Mouse (Mus musculus) frontal cortex, postnatal 10 days (tissue): ENCODE results near the gene Tbc1d12.

Experiments
- DNase-seq, 2 experiments: peaks; one replicate each; pipeline ENCODE4 v3.0.0; 2022; ENCODE audit warnings: low spot score in 2 of 2, mixed read lengths in 1 of 2

Gene Tbc1d12

DNA sequence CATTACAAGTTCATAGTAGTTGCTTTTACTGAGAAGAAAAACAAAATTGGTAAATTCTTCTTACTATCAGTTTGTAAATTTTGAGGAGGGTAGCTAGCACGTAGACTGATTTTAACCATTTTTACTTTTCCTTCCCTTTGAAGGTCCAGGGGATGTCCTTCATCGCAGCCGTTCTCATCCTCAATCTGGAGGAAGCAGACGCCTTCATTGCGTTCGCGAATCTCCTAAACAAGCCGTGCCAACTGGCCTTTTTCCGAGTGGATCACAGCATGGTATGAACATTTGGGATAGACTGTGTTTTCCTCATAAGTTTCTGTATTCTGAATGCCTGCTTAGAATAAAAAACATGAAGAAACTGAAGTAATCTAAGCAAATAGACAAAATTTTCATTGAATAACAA lies 77.4 kb downstream of the Tbc1d12 start:
- DNase-seq, result no peak

DNA sequence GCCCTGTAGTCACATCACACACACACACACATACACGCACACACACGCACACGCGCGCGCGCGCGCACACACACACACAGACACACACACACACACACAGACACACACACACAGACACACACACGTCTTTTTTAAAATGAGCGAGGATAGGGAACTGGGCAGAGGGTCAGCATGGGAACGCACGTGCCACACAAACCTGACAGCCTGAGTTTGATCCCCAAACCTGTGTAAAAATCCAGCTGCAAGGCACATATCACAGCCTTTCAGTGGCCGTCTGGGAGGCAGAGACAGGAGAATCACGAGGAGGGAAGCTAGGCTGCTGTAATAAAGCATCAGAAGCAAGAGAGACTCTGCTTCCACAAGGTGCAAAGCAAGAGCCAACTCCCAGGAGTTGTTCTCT lies 78.5 kb downstream of the Tbc1d12 start:
- DNase-seq, result no peak

DNA sequence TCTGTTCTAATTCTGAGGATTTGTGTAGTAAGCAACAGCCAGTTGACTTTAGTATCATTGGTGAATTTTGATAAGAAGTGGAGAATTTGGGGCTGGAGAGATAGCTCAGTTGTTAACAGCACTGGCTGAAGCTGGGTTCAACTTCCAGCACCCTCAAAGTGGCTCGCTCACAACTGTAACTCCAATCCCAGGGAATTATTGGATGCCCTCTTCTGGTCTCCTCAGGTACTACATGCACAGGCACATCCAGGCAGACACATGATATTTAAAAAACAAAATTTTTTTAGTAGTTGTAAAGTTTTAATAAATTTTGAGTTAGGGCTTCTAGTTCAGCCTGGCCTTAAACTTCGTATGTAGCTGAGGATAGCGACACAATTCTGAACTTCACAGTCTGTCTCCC lies 79.3 kb downstream of the Tbc1d12 start:
- DNase-seq, result peak in 1 of 2 experiments; percentile 32

DNA sequence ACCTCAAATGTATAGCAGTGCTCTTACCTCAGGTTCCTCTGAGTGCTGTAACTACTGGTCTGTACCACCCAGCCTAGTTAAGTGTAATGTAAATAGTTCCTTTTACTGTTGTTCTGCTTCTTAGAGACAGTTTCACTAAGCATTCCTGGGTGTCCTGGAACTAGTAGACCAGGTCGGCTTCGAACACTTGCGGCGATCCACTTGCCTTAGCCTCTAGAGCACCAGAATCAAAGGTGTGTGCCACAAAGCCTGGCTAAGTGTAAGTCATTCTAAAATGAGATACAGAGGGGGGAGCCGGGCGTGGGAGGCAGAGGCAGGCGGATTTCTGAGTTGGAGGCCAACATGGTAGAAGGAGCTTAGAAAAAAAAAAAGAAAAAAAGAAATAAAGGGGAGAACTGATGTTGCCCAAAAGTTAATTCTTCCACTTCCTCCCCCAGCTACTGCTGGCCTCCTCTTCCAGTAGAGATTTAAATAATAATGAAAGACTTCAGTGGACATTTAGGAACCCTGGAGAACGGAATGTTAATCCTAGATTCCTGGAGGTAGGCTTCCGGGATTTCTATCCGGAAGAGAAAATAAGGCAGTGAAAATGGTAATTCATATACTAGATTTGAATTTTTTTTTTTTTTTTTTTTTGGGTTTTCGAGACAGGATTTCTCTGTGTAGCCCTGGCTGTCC lies 92.2 kb downstream of the Tbc1d12 start:
- DNase-seq, result no peak

DNA sequence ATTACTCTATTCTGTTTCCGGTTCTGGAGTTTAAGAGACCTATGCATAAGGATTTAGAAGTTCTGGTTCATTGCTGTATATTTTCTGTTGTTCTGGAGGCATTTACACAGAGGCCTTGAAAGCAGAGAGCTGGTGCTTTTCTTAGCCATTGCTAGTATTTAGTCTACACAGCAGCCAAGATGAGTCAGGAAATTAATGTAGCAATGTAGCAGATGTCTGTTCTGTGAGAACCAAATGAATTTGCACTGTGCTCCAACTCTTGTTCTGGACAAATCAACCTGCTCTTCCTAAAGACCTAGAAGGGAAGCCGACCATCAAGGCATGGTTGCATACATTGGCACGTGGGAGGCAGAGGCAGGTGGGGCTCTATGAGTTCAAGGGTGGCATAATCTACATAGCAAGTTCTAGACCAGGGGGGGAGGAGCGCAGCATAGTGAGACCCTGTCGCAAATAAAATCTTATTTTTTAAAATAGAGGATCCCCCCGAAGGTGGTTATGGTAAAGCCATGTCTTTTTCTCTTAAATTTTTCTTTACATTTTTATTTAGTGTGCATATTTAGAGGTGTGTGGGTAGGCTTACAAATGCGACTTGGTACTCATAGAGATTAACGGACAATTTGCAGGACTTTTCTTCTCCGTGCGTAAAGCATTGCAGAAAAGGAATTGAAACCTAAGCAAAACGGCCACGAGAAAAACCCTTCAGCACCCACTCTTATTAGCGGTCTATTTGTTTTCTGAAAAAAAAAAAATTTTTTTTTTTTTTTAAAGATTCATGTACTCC lies 93.3 kb downstream of the Tbc1d12 start:
- no peak for DNase-seq

DNA sequence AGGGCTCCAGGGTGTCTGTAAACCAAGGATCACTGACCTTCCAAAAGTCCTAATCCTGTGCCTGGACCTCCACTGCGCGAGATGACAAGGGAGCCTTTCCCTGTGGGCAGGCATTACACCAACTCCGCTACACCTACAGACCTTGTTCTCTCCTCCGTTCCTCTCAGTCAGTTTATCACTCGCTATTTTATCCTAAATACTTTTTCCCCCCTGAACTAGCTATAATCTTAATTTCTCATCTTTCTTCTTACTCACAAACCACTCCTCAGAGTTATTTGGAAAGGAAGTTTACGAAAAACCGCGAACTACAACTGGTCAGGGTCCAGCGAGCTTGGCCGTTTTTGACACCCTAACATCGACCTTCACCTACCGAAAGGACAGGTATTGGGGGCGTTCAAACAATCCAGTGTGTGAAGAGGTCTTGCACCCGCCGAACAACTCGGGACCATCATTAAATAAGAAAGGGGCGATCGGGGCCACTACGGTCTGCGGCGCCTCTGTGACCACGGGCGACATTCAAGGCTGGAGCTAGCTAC lies 93.9 kb downstream of the Tbc1d12 start:
- DNase-seq, result no peak

DNA sequence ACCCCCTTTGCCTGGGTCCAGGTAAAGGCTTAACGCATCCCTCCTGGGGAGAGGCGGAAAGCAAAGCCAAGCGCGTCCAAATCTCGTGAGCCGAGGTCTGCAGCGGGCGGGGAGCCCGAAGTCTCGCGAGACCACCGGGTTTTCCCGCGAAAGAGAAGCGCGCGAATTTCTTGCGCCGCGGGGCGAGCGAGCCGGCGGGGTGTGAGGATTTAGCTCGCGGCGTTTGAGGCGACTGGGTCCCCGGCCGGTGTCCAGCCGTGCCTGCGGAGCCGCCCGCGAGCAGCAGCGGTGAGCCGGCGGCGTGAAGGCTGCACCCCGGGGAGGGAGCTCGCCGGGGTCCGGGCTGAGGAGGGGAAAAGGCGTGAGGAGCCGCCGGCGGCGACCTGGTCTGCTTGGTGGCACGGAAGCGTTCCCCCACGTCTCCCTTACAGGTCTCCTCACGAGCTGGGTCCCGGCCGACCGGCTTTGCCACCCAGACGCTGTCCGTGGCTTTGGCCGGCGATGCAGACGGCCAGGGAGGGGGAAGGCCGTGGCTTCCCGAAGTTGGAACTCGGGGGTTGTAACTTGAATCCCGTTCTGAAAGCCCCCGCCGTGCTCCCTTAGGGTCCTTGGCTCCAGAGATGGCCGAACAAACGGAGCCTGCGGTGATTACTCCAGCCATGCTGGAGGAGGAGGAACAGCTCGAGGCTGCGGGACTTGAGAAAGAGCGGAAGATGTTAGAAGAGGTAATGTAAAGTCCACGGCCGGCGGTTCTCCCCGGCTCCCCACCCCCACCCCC lies 94.6 kb downstream of the Tbc1d12 start, which contains the start of gene Hells:
Gene Hells, plus strand, starts transcription at position 128 of the 778 bp plus-strand sequence.
- DNase-seq, result peak; percentile 48 to 81

DNA sequence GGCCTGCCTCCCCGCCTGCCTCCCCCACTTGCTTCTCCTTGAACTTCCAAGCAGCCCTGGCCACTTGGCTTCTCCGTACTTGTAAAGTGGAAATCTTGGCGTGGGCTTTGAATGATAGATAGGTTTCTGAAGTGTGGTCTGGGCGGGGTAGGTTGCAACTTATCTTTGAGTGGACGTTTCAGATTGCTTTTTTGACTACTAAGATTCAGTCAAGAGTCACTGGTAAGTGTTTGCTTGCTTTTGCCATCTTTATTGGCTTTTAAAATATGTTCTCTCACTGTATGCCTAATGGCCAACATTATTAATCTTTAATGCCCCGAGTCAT lies 95.1 kb downstream of the Tbc1d12 start:
- DNase-seq, result no peak

DNA sequence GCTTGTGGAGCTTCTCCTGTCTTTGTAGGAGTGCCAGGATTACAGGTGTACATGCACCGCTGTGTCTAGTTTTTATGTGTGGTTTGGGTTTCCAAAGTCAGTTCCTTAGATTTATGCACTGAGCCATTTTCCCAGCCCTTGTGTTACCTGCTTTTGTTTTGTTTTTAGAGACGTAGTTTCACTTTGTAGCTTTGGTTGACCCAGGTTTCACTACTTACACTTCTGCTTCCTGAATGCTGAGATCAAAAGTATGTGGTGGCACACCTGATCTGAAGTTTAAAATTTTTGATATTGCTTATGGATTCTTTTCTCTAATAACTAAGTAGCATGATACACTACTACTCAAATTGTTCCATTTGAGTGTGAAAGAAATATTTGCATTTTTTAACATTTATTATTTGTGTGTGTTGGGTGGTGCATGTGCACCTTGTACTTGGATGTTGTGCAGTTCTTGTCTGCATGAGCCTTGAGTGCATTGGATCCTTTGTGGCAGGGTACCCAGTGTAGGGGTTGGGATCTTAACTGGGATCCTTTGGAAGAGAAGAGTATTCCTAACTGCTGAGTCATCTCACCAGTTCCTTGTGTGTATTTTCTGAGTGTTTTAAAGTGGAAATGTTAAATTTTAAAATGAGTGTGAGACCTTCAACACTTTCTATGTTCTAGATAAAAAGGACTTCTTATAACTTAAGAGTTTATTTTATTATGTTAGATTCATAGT lies 108.4 kb downstream of the Tbc1d12 start:
- no peak for DNase-seq
